Mouse (Mus musculus): ENCODE results near the gene Cldn1. TPM values are rescaled to one million over a fixed set of nuclear protein-coding genes. Genes with fewer than 3 reads are reported as not detected.

The Cldn1 gene
- total RNA-seq, 2 experiments from 2014 or later, result 21.3 to 32.7 TPM

Other genes with a start within 250 kb of the Cldn1 start
- gene Cldn16, start 91.3 kb upstream of the Cldn1 start, total RNA-seq (2021), result not detected
- not detected for gene Tmem207, start 154.9 kb upstream of the Cldn1 start, total RNA-seq (2021)
- 10 to 100 TPM; 12.1 to 16.9 TPM for gene Il1rap, start 209.9 kb upstream of the Cldn1 start, total RNA-seq (2021)